Mouse (Mus musculus): ENCODE measurements around the gene Ublcp1. TPM values are rescaled to one million over a fixed set of nuclear protein-coding genes. Genes with fewer than 3 reads are reported as not detected.

The Ublcp1 gene
- total RNA-seq, 2 experiments from 2014 or later = 36.0 to 40.8 TPM

- DNase-seq = no peak
Observed at GRCm38 (mm10) chr11:44422337-44423111, 47.8 kb downstream of the Ublcp1 start.

- no peak for DNase-seq
Observed at GRCm38 (mm10) chr11:44417403-44417802, 52.9 kb downstream of the Ublcp1 start.

- no peak for DNase-seq
Observed at GRCm38 (mm10) chr11:44414605-44415004, 55.7 kb downstream of the Ublcp1 start.

- DNase-seq = no peak
Observed at GRCm38 (mm10) chr11:44413371-44413770, 56.9 kb downstream of the Ublcp1 start.

- DNase-seq = no peak
Observed at GRCm38 (mm10) chr11:44412276-44412675, 58.0 kb downstream of the Ublcp1 start.

- DNase-seq = no peak
Observed at GRCm38 (mm10) chr11:44410413-44410812, 59.9 kb downstream of the Ublcp1 start.

- no peak for DNase-seq
Observed at GRCm38 (mm10) chr11:44408626-44409025, 61.7 kb downstream of the Ublcp1 start.

GRCm38 (mm10) chr11:44406457-44406856 lies 63.8 kb downstream of the Ublcp1 start:
- DNase-seq = no peak

GRCm38 (mm10) chr11:44405961-44406360 lies 64.3 kb downstream of the Ublcp1 start:
- DNase-seq = no peak

GRCm38 (mm10) chr11:44405113-44405512 lies 65.2 kb downstream of the Ublcp1 start:
- no peak for DNase-seq

Small RNAs within 50 kb of the gene (microRNA-seq; reads per million reads assigned to microRNA genes)
- gene Gm22121 = 0 reads per million in 2 experiments

Other genes starting within 250 kb of the Ublcp1 start
- not detected for gene Il12b, start 70.4 kb downstream of the Ublcp1 start, total RNA-seq (2021)
- 10 to 100 TPM; 13.5 to 14.1 TPM for gene Rnf145, start 48.5 kb upstream of the Ublcp1 start, total RNA-seq (2021)
- gene Ebf1, start 146.8 kb upstream of the Ublcp1 start, total RNA-seq (2021) = 10 to 100 TPM in 1 of 2 experiments, 1 to 10 TPM in 1; 9.9 to 12.9 TPM